Mouse (Mus musculus) hindbrain, embryonic 11.5 days (tissue): ENCODE measurements at regions not wholly inside any gene's neighbourhood (a gene's known extent, or its start where the extent isn't known, plus 50 kb on each side); places are given as distances from the start of the nearest gene placed in this dataset.

Experiments used
- ATAC-seq: fragments of 200-750 bp; cut with Nextera tagmentation; 2 replicates; pipeline ENCODE4 v1.8.0; 2017; ENCODE audit warnings: mild to moderate bottlenecking, moderate TSS enrichment, moderate library complexity; ENCODE audit not compliant: low FRiP score
- DNase-seq: peaks from one replicate; pipeline ENCODE4 v3.0.0-alpha.2; 2015; ENCODE audit warnings: low spot score
- H3K27ac ChIP-seq: fragments of 300-500 bp; sonication (generic); 2 replicates; pipeline ENCODE4 v1.5.1; 2014; ENCODE audit warnings: mild to moderate bottlenecking, low read depth, low read length
- H3K27me3 ChIP-seq: fragments of 300-500 bp; sonication (generic); 2 replicates; pipeline ENCODE4 v1.6.1; 2014; ENCODE audit warnings: mild to moderate bottlenecking, low read length, moderate library complexity, mixed read lengths; ENCODE audit not compliant: control insufficient read depth, insufficient read depth
- H3K36me3 ChIP-seq: fragments of 300-500 bp; sonication (generic); 2 replicates; pipeline ENCODE4 v1.6.1; 2014; ENCODE audit warnings: mild to moderate bottlenecking, low read length, moderate library complexity, mixed read lengths; ENCODE audit not compliant: control insufficient read depth, insufficient read depth
- H3K4me1 ChIP-seq: fragments of 300-500 bp; sonication (generic); replicated peaks from 2 replicates; pipeline ENCODE4 v1.6.1; 2014; ENCODE audit warnings: low read length, mixed read lengths; ENCODE audit not compliant: control insufficient read depth, insufficient read depth
- H3K4me2 ChIP-seq: fragments of 300-500 bp; sonication (generic); replicated peaks from 2 replicates; pipeline ENCODE4 v1.6.1; 2014; ENCODE audit warnings: mild to moderate bottlenecking, low read depth, low read length
- H3K4me3 ChIP-seq: fragments of 300-500 bp; sonication (generic); 2 replicates; pipeline ENCODE4 v1.5.1; 2014; ENCODE audit warnings: low read depth, low read length
- H3K9ac ChIP-seq: fragments of 300-500 bp; sonication (generic); 2 replicates; pipeline ENCODE4 v1.6.1; 2014; ENCODE audit warnings: low read depth, low read length
- H3K9me3 ChIP-seq: fragments of 300-500 bp; sonication (generic); 2 replicates; pipeline ENCODE4 v1.6.1; 2016; ENCODE audit warnings: low read length; ENCODE audit not compliant: control insufficient read depth
- WGBS: fragments of 180-500 bp; shearing (Covaris S2); extraction: QIAGEN DNeasy Blood & Tissue Kit; methylation state at CpG from one replicate; pipeline ENCODE4 v1.1.7; 2014; 5-methylcytosine and 5-hydroxymethylcytosine counted together

- 91% methylated on average over 4 of the region's 4 CpGs for WGBS
- no peak for ATAC-seq
- H3K27me3 ChIP-seq = no peaks in the 10 kb centered on the region
- no peak overlapping the region for H3K4me2 ChIP-seq
- no peak overlapping the region for H3K9ac ChIP-seq
- no peak overlapping the region for H3K27ac ChIP-seq
- H3K4me3 ChIP-seq = no peak overlapping the region
- H3K4me1 ChIP-seq = no peaks in the 10 kb centered on the region
- H3K36me3 ChIP-seq = no peaks in the 10 kb centered on the region
- no peaks in the 10 kb centered on the region for H3K9me3 ChIP-seq
- no peak for DNase-seq
Measured at GRCm38 (mm10) chr2:12799153-12799925, 124.5 kb upstream of the Pter start.

DNA sequence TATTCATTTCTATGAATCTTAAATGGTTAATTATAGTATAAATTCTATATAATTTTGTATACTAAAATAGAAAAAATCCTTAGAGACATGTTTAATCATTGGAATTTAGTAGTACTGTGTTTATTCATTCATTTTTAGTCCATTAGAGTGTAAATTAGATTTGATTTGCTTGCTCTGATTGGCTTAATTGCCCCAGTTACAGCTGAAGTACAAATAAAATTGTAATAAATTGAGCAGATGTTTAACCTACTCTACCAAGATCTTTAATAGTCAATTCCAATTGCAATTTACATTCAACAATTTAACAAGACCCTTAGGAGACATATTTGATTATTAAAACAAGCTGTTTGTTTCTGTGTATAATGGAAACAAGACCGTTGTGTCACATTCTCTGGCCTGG lies 121.2 kb upstream of the Pter start:
- no peaks in the 10 kb centered on the region for H3K4me1 ChIP-seq
- WGBS = 94% methylated on average over 1 of the region's 1 CpGs
- no peak overlapping the region for H3K4me3 ChIP-seq
- no peak overlapping the region for H3K4me2 ChIP-seq
- H3K9ac ChIP-seq = no peak overlapping the region
- H3K36me3 ChIP-seq = no peaks in the 10 kb centered on the region
- no peaks in the 10 kb centered on the region for H3K9me3 ChIP-seq
- DNase-seq = no peak
- no peak for ATAC-seq
- H3K27ac ChIP-seq = no peak overlapping the region
- no peaks in the 10 kb centered on the region for H3K27me3 ChIP-seq

- no peaks in the 10 kb centered on the region for H3K4me1 ChIP-seq
- no peak overlapping the region for H3K27ac ChIP-seq
- no peak overlapping the region for H3K4me2 ChIP-seq
- H3K4me3 ChIP-seq = no peak overlapping the region
- no peaks in the 10 kb centered on the region for H3K27me3 ChIP-seq
- ATAC-seq (no peak), DNase-seq (no peak)
- no peak overlapping the region for H3K9ac ChIP-seq
- 86% methylated on average over 2 of the region's 2 CpGs for WGBS
- H3K9me3 ChIP-seq = no peaks in the 10 kb centered on the region
- no peaks in the 10 kb centered on the region for H3K36me3 ChIP-seq
Measured at GRCm38 (mm10) chr2:12805096-12805495, 118.7 kb upstream of the Pter start.

DNA sequence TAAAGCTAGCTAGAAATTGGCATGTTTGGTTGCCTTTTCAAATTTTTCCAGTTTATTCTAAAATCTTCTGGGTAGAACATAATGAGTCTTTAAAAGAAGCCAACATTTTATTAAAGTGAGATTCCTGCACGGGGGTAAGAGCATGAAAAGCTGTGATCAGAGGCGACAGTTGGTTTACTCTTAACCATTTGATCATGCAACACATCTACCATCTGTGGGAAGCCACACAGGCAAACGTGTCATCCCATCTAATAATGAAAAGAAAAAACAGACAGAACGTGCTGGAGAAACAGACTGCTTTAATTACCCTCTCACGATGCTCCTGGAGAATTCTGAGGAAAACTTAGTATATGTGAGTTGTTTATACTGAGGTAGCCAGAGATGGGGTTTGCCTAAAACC lies 115.4 kb upstream of the Pter start:
- no peaks in the 10 kb centered on the region for H3K36me3 ChIP-seq
- no peak for DNase-seq
- H3K4me2 ChIP-seq = no peak overlapping the region
- H3K9me3 ChIP-seq = no peaks in the 10 kb centered on the region
- 71% methylated on average over 5 of the region's 5 CpGs for WGBS
- no peaks in the 10 kb centered on the region for H3K4me1 ChIP-seq
- no peak for ATAC-seq
- H3K27ac ChIP-seq = no peak overlapping the region
- H3K9ac ChIP-seq = no peak overlapping the region
- no peaks in the 10 kb centered on the region for H3K27me3 ChIP-seq
- no peak overlapping the region for H3K4me3 ChIP-seq

DNA sequence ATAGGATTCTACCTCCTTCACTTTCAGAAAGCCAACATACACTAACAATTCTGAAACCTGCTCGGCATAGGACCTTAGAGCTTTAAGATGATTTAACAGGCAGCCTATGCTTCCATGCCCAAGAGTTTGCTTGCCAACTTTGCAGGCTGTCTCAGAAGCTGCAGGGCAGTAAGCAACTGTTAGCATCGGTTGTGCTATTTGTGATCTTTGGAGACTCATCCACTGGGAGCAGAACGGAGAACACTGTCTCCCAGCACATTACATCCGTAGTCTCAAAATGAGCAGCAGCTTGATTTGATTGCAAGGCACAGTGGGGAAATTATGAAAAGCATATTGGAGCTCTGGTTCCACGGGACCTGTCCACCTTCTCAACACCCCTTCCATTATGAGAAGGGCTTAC lies 108.5 kb upstream of the Pter start:
- no peak overlapping the region for H3K9ac ChIP-seq
- H3K4me3 ChIP-seq = no peak overlapping the region
- H3K4me1 ChIP-seq = no peaks in the 10 kb centered on the region
- H3K36me3 ChIP-seq = no peaks in the 10 kb centered on the region
- no peak overlapping the region for H3K27ac ChIP-seq
- DNase-seq = no peak
- H3K9me3 ChIP-seq = no peaks in the 10 kb centered on the region
- H3K27me3 ChIP-seq = no peaks in the 10 kb centered on the region
- WGBS = 91% methylated on average over 5 of the region's 5 CpGs
- no peak overlapping the region for H3K4me2 ChIP-seq
- ATAC-seq = no peak

- no peak for ATAC-seq
- H3K27me3 ChIP-seq = no peaks in the 10 kb centered on the region
- no peak overlapping the region for H3K4me3 ChIP-seq
- H3K9me3 ChIP-seq = no peaks in the 10 kb centered on the region
- no peaks in the 10 kb centered on the region for H3K4me1 ChIP-seq
- WGBS = 94% methylated on average over 1 of the region's 1 CpGs
- H3K36me3 ChIP-seq = no peaks in the 10 kb centered on the region
- no peak overlapping the region for H3K27ac ChIP-seq
- no peak overlapping the region for H3K9ac ChIP-seq
- DNase-seq = no peak
- no peak overlapping the region for H3K4me2 ChIP-seq
Measured at GRCm38 (mm10) chr2:12825902-12826301, 97.9 kb upstream of the Pter start.

DNA sequence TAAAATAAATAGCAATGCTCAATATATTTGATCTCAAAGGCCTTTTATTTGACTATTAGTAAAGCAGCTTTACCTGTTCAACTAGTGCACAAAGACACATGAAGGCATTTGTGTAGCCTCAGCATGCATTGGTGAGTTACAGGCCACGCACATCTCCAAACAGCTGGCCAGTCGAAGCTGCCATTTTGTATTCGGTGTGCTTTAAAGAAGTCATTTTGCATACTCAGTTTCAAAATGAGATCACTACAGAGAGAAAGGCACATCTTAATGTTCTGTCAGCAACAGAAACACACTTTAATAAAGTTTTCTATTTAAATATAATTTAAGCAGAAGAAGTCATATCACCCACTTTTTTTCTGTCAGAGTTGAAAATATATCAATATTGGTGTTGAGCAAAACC lies 90.3 kb upstream of the Pter start:
- WGBS = 88% methylated on average over 3 of the region's 3 CpGs
- ATAC-seq = no peak
- Histone ChIP-seq H3K4me3 (no peak overlapping the region), H3K27ac (no peak overlapping the region), H3K36me3 (no peaks in the 10 kb centered on the region), H3K27me3 (no peaks in the 10 kb centered on the region), H3K4me2 (no peak overlapping the region), H3K4me1 (no peaks in the 10 kb centered on the region), H3K9ac (no peak overlapping the region), H3K9me3 (no peaks in the 10 kb centered on the region)
- no peak for DNase-seq

- H3K27me3 ChIP-seq = no peaks in the 10 kb centered on the region
- DNase-seq (no peak), ATAC-seq (no peak)
- no peaks in the 10 kb centered on the region for H3K36me3 ChIP-seq
- no peaks in the 10 kb centered on the region for H3K9me3 ChIP-seq
- no peak overlapping the region for H3K4me3 ChIP-seq
- H3K27ac ChIP-seq = no peak overlapping the region
- H3K4me1 ChIP-seq = no peaks in the 10 kb centered on the region
- H3K4me2 ChIP-seq = no peak overlapping the region
- H3K9ac ChIP-seq = no peak overlapping the region
Measured at GRCm38 (mm10) chr2:12866543-12866942, 57.3 kb upstream of the Pter start.

- H3K27me3 ChIP-seq = no peaks in the 10 kb centered on the region
- no peak for ATAC-seq
- H3K36me3 ChIP-seq = no peaks in the 10 kb centered on the region
- no peak for DNase-seq
- no peak overlapping the region for H3K4me2 ChIP-seq
- no peaks in the 10 kb centered on the region for H3K9me3 ChIP-seq
- WGBS = 74% methylated on average over 3 of the region's 3 CpGs
- no peak overlapping the region for H3K27ac ChIP-seq
- H3K4me1 ChIP-seq = no peaks in the 10 kb centered on the region
- H3K4me3 ChIP-seq = no peak overlapping the region
- H3K9ac ChIP-seq = no peak overlapping the region
Measured at GRCm38 (mm10) chr2:12868772-12869171, 55.1 kb upstream of the Pter start.
